In the genomic region with DNA sequence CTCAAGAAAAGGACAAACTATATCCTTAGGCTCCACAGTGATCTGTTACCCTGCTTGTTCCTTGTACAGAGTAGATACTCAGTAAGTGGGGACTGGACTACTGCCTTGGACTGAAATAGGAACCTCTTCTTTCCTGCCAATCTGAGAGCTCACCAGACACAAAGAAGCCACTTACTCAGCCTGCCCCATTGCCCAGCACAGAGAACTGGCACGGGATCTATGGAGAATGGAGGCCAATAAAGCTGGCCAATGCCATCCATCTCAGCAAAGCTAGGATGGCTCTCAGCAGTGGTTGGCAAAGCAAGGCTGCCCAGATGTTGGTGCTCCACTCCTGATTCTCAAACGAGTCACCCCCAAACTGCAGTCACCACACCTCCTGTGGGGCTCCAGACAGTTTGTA, we compare ENCODE assay signal across 13 mouse cellular contexts. TPM values are rescaled to one million over a fixed set of nuclear protein-coding genes. Genes with fewer than 3 reads are reported as not detected.
A peak's percentile ranks its signal among the peaks of the same experiment; 100 is the strongest.
DNase-seq lines count a peak whose midpoint lies in the region.
"Had no signal": no experiment of that assay in that cellular context is flagged by ENCODE, and none has a peak within 500 bp of the region (broad histone marks: within the 10 kb centered on the region; RNA-seq: fewer than 3 reads in every experiment).

No protein-coding gene starts in this region.

- peak; percentile 94 for DNase-seq in heart, adult 11 months
- DNase-seq in heart, postnatal 25 days (ENCODE audit: low spot score), result no peak
- peak; percentile 24 for DNase-seq in right cerebral cortex, adult 18-20 months
- DNase-seq in right cerebral cortex, postnatal 25 days, result no peak
- DNase-seq in heart, postnatal 14 days, result peak; percentile 19 to 21
- DNase-seq in left cerebral cortex, postnatal 25 days (ENCODE audit: low spot score in 2 of 2), result peak; percentile 23 to 41
- no peak for DNase-seq in thymus, postnatal 25 days
- DNase-seq in spleen, adult 18-20 months, result no peak
- DNase-seq: kidney, adult 11 months; kidney, postnatal 14 days; lung, postnatal 36 days had no signal

- intact Hi-C loops in heart, postnatal 25 days (cut with DNase I), result no loop called here
- intact Hi-C loops in heart, postnatal 14 days (cut with DNase I), result no loop called here
- intact Hi-C loops in left cerebral cortex, postnatal 25 days (cut with DNase I), result no loop called here

RNA-seq across cellular contexts. Expression of a gene that starts 39.0 kb away (rescaled TPM):
- not detected for total RNA-seq in heart, postnatal 25 days (2021)
- not detected for total RNA-seq in heart, postnatal 14 days (2021)
- total RNA-seq in left cerebral cortex, postnatal 25 days (2021), result not detected
- total RNA-seq: CH12.LX; gastrocnemius, postnatal 4 days had no signal

Comparison
In these comparisons a context has a peak if more than half of its experiments do, and no peak if none do; other contexts are left out.
1. DNase-seq: peak in heart, adult 11 months (single experiment), right cerebral cortex, adult 18-20 months (single experiment), heart, postnatal 14 days (2 of 2) and left cerebral cortex, postnatal 25 days (2 of 2); none in heart, postnatal 25 days (single experiment), right cerebral cortex, postnatal 25 days (single experiment), thymus, postnatal 25 days (single experiment) and spleen, adult 18-20 months (0 of 2).